Mouse (Mus musculus) spleen, adult 2 months (tissue): ENCODE results near the gene 2200002D01Rik.
"Not testable (repeated sequence)": the region's sequence is repeated elsewhere in the genome, so short reads cannot be mapped to it uniquely, and the experiment has no call there.

Source experiments
- CTCF ChIP-seq: fragments of 200-500 bp; IDR thresholded peaks from 2 replicates; pipeline ENCODE4 v1.5.1; 2011; ENCODE audit warnings: mild to moderate bottlenecking, inconsistent platforms; ENCODE audit not compliant: insufficient read depth, insufficient read length, insufficient replicate concordance; ENCODE audit errors: extremely low read depth
- POLR2A ChIP-seq: fragments of 200-500 bp; IDR thresholded peaks from 2 replicates; pipeline ENCODE4 v1.6.1; 2011; ENCODE audit warnings: low read depth, low read length, inconsistent platforms

DNA sequence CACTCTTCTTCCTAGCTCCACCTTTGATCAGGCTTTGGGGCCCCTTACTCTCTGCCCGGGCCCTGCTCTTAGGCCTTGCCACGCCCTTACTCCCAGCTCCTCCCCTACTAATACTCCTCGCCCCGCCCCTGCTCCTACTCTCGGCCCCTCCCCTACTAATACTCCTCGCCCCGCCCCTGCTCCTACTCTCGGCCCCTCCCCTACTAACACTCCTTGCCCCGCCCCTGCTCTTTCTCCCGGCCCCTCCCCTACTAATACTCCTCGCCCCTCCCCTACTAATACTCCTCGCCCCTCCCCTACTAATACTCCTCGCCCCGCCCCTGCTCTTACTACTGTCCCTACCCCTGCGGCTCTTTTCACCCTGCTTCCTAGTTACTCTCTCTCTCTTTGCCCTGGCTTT is 37.3 kb downstream of the 2200002D01Rik start:
- not testable (repeated sequence) for TF ChIP-seq CTCF, POLR2A
